Mouse (Mus musculus) CH12.LX (cell line): Measurements from ENCODE around the gene Retnlb. TPM values are rescaled to one million over a fixed set of nuclear protein-coding genes. Genes with fewer than 3 reads are reported as not detected.

Experiments
- DNase-seq: peaks from one replicate; pipeline ENCODE4 v3.0.0-alpha.2; 2013; ENCODE audit errors: extremely low read depth
- H3K27ac ChIP-seq: 2 replicates; pipeline ENCODE4 v1.5.1; 2012; ENCODE audit warnings: low read depth, mild to moderate bottlenecking, control low read depth, moderate library complexity; ENCODE audit not compliant: insufficient read depth
- H3K27me3 ChIP-seq: replicated peaks from 2 replicates; pipeline ENCODE3; 2012; ENCODE audit warnings: inconsistent platforms
- H3K36me3 ChIP-seq, 2 experiments: replicated peaks in 1 of 2; 2 replicates each; pipeline versions ENCODE3 to v1.6.1; 2012; ENCODE audit warnings: inconsistent platforms in 1 of 2, low read length in 1 of 2, mild to moderate bottlenecking in 1 of 2, mixed read lengths in 1 of 2, moderate library complexity in 1 of 2; ENCODE audit not compliant: control insufficient read depth in 1 of 2, insufficient read depth in 1 of 2
- H3K4me1 ChIP-seq, 2 experiments: 2 replicates each; pipeline ENCODE4 v1.6.1; 2012; ENCODE audit warnings: inconsistent platforms in 1 of 2, moderate library complexity in 1 of 2; ENCODE audit not compliant: insufficient read depth in 2 of 2, control insufficient read depth in 1 of 2
- H3K4me2 ChIP-seq: 2 replicates; pipeline ENCODE4 v1.6.1; 2012; ENCODE audit warnings: low read depth, mild to moderate bottlenecking, control low read depth; ENCODE audit not compliant: poor library complexity, insufficient read depth, severe bottlenecking
- H3K4me3 ChIP-seq, 3 experiments: fragments of 150-350 bp in 1 of 3; sonication (generic) in 1 of 3; replicated peaks in 1 of 3; 2 replicates each; pipeline versions ENCODE3 to v1.5.1; 2011 to 2012; ENCODE audit warnings: low read depth in 2 of 3, low read length in 2 of 3, mild to moderate bottlenecking in 2 of 3, moderate library complexity in 2 of 3, control low read depth in 1 of 3, improper control_type of control experiment in 1 of 3, inconsistent platforms in 1 of 3, mixed read lengths in 1 of 3; ENCODE audit not compliant: poor library complexity in 1 of 3
- H3K79me2 ChIP-seq: replicated peaks from 2 replicates; pipeline ENCODE4 v1.6.1; 2012; ENCODE audit warnings: mild to moderate bottlenecking, moderate library complexity; ENCODE audit not compliant: control insufficient read depth, poor library complexity, insufficient read depth, severe bottlenecking; ENCODE audit errors: extremely low read depth
- H3K9ac ChIP-seq: 2 replicates; pipeline ENCODE4 v1.6.1; 2012; ENCODE audit warnings: low read depth, mild to moderate bottlenecking, control low read depth, moderate library complexity; ENCODE audit not compliant: insufficient read depth
- H3K9me3 ChIP-seq: replicated peaks from 2 replicates; pipeline ENCODE3; 2012; ENCODE audit warnings: low read length, inconsistent platforms, mixed read lengths
- BHLHE40 ChIP-seq: IDR thresholded peaks from 2 replicates; pipeline ENCODE4 v1.6.1; 2011; ENCODE audit warnings: mild to moderate bottlenecking, low read depth, low read length, improper control_type of control experiment
- CHD1 ChIP-seq: IDR thresholded peaks from 2 replicates; pipeline ENCODE4 v1.6.1; 2012; ENCODE audit warnings: low read depth, low read length, improper control_type of control experiment, inconsistent platforms
- CHD2 ChIP-seq: IDR thresholded peaks from 2 replicates; pipeline ENCODE4 v1.6.1; 2011; ENCODE audit warnings: low read length, improper control_type of control experiment
- CTCF ChIP-seq, 2 experiments: IDR thresholded peaks in 1 of 2; conservative IDR thresholded peaks in 1 of 2; 2 replicates each; pipeline ENCODE4 v1.5.1; 2011 to 2012; ENCODE audit warnings: low read depth in 2 of 2, low read length in 2 of 2, improper control_type of control experiment in 1 of 2, inconsistent platforms in 1 of 2, mild to moderate bottlenecking in 1 of 2, moderate library complexity in 1 of 2
- E2F4 ChIP-seq: IDR thresholded peaks from 2 replicates; pipeline ENCODE4 v1.6.1; 2011; ENCODE audit warnings: low read depth, low read length, improper control_type of control experiment; ENCODE audit not compliant: insufficient replicate concordance
- ELF1 ChIP-seq: IDR thresholded peaks from 2 replicates; pipeline ENCODE4 v1.6.1; 2014; ENCODE audit warnings: low read depth, mild to moderate bottlenecking, inconsistent platforms, low read length, improper control_type of control experiment
- EP300 ChIP-seq: IDR thresholded peaks from 2 replicates; pipeline ENCODE4 v1.6.1; 2011; ENCODE audit warnings: low read length, improper control_type of control experiment
- ETS1 ChIP-seq: conservative IDR thresholded peaks from 2 replicates; pipeline ENCODE4 v1.6.1; 2012; ENCODE audit warnings: low read depth, mild to moderate bottlenecking, inconsistent platforms, low read length, improper control_type of control experiment, moderate library complexity
- GABPA ChIP-seq: IDR thresholded peaks from 2 replicates; pipeline ENCODE4 v1.6.1; 2012; ENCODE audit warnings: low read depth, low read length, improper control_type of control experiment, inconsistent platforms; ENCODE audit not compliant: insufficient replicate concordance
- HCFC1 ChIP-seq: IDR thresholded peaks from 2 replicates; pipeline ENCODE4 v1.6.1; 2012; ENCODE audit warnings: low read depth, mild to moderate bottlenecking, inconsistent platforms, low read length, improper control_type of control experiment
- IRF4 ChIP-seq: IDR thresholded peaks from 2 replicates; pipeline ENCODE4 v1.6.1; 2014; ENCODE audit warnings: low read depth, mild to moderate bottlenecking, inconsistent platforms, low read length, improper control_type of control experiment
- JUN ChIP-seq: IDR thresholded peaks from 2 replicates; pipeline ENCODE4 v1.6.1; 2011; ENCODE audit warnings: low read depth, mild to moderate bottlenecking, low read length, improper control_type of control experiment, moderate library complexity; ENCODE audit not compliant: insufficient read depth
- JUND ChIP-seq: conservative IDR thresholded peaks from 2 replicates; pipeline ENCODE4 v1.6.1; 2011; ENCODE audit warnings: low read depth, low read length, improper control_type of control experiment
- KAT2A ChIP-seq: IDR thresholded peaks from 2 replicates; pipeline ENCODE4 v1.6.1; 2012; ENCODE audit warnings: low read length, improper control_type of control experiment, inconsistent platforms; ENCODE audit not compliant: insufficient replicate concordance
- MAFK ChIP-seq: IDR thresholded peaks from 2 replicates; pipeline ENCODE4 v1.6.1; 2011; ENCODE audit warnings: low read length, improper control_type of control experiment; ENCODE audit not compliant: insufficient replicate concordance
- MAX ChIP-seq: IDR thresholded peaks from 2 replicates; pipeline ENCODE4 v1.6.1; 2011; ENCODE audit warnings: low read length, improper control_type of control experiment
- MAZ ChIP-seq: IDR thresholded peaks from 2 replicates; pipeline ENCODE4 v1.6.1; 2012; ENCODE audit warnings: low read depth, mild to moderate bottlenecking, inconsistent platforms, low read length, improper control_type of control experiment, moderate library complexity
- MEF2A ChIP-seq: IDR thresholded peaks from 2 replicates; pipeline ENCODE4 v1.6.1; 2014; ENCODE audit warnings: low read depth, mild to moderate bottlenecking, inconsistent platforms, low read length, improper control_type of control experiment, borderline replicate concordance
- MXI1 ChIP-seq: IDR thresholded peaks from 2 replicates; pipeline ENCODE4 v1.6.1; 2011; ENCODE audit warnings: mild to moderate bottlenecking, low read depth, low read length, improper control_type of control experiment
- MYC ChIP-seq: IDR thresholded peaks from 2 replicates; pipeline ENCODE4 v1.6.1; 2011; ENCODE audit warnings: low read depth, mild to moderate bottlenecking, improper control_type of control experiment, low read length
- NELFE ChIP-seq: IDR thresholded peaks from 2 replicates; pipeline ENCODE4 v1.6.1; 2011; ENCODE audit warnings: low read depth, low read length, improper control_type of control experiment
- NRF1 ChIP-seq: IDR thresholded peaks from 2 replicates; pipeline ENCODE4 v1.6.1; 2014; ENCODE audit warnings: low read depth, mild to moderate bottlenecking, inconsistent platforms, low read length, improper control_type of control experiment, moderate library complexity
- PAX5 ChIP-seq: IDR thresholded peaks from 2 replicates; pipeline ENCODE4 v1.6.1; 2012; ENCODE audit warnings: low read length, inconsistent platforms, mixed read lengths
- POLR2A ChIP-seq: IDR thresholded peaks from 2 replicates; pipeline ENCODE4 v1.6.1; 2011; ENCODE audit warnings: low read depth, mild to moderate bottlenecking, improper control_type of control experiment, low read length
- POLR2AphosphoS2 ChIP-seq: IDR thresholded peaks from 2 replicates; pipeline ENCODE4 v1.6.1; 2011; ENCODE audit warnings: low read depth, low read length, improper control_type of control experiment
- RAD21 ChIP-seq: IDR thresholded peaks from 2 replicates; pipeline ENCODE4 v1.6.1; 2011; ENCODE audit warnings: low read depth, mild to moderate bottlenecking, low read length, improper control_type of control experiment, moderate library complexity
- RCOR1 ChIP-seq: conservative IDR thresholded peaks from 2 replicates; pipeline ENCODE4 v1.6.1; 2012; ENCODE audit warnings: low read depth, mild to moderate bottlenecking, inconsistent platforms, low read length, improper control_type of control experiment
- SIN3A ChIP-seq: IDR thresholded peaks from 2 replicates; pipeline ENCODE4 v1.6.1; 2012; ENCODE audit warnings: low read length, improper control_type of control experiment, inconsistent platforms
- SMC3 ChIP-seq: IDR thresholded peaks from 2 replicates; pipeline ENCODE4 v1.6.1; 2011; ENCODE audit warnings: low read depth, low read length, improper control_type of control experiment
- TBP ChIP-seq: conservative IDR thresholded peaks from 2 replicates; pipeline ENCODE4 v1.6.1; 2011; ENCODE audit warnings: low read depth, low read length, improper control_type of control experiment
- TCF12 ChIP-seq: IDR thresholded peaks from 2 replicates; pipeline ENCODE4 v1.6.1; 2014; ENCODE audit warnings: low read depth, mild to moderate bottlenecking, inconsistent platforms, low read length, improper control_type of control experiment
- UBTF ChIP-seq: IDR thresholded peaks from 2 replicates; pipeline ENCODE4 v1.6.1; 2012; ENCODE audit warnings: low read depth, mild to moderate bottlenecking, inconsistent platforms, low read length, improper control_type of control experiment, moderate library complexity
- USF1 ChIP-seq: IDR thresholded peaks from 2 replicates; pipeline ENCODE4 v1.6.1; 2014; ENCODE audit warnings: low read depth, mild to moderate bottlenecking, inconsistent platforms, low read length, improper control_type of control experiment
- USF2 ChIP-seq: conservative IDR thresholded peaks from 2 replicates; pipeline ENCODE4 v1.6.1; 2011; ENCODE audit warnings: low read depth, low read length, improper control_type of control experiment
- ZC3H11A ChIP-seq: IDR thresholded peaks from 2 replicates; pipeline ENCODE4 v1.6.1; 2012; ENCODE audit warnings: low read depth, mild to moderate bottlenecking, inconsistent platforms, low read length, improper control_type of control experiment
- ZKSCAN1 ChIP-seq: IDR thresholded peaks from 2 replicates; pipeline ENCODE4 v1.6.1; 2012; ENCODE audit warnings: low read depth, inconsistent platforms, low read length, improper control_type of control experiment, borderline replicate concordance
- ZMIZ1 ChIP-seq: IDR thresholded peaks from 2 replicates; pipeline ENCODE4 v1.6.1; 2012; ENCODE audit warnings: low read depth, mild to moderate bottlenecking, inconsistent platforms, low read length, improper control_type of control experiment
- ZNF384 ChIP-seq: IDR thresholded peaks from 2 replicates; pipeline ENCODE4 v1.6.1; 2012; ENCODE audit warnings: low read depth, low read length, improper control_type of control experiment, inconsistent platforms
- dilution Hi-C: fragments of 300-500 bp; cut with MboI; formaldehyde crosslinking; loops from 2 replicates; pipeline ENCODE4 v1.14.3; 2020; ENCODE audit warnings: low sequenced_read_pairs; ENCODE audit not compliant: extremely low pct_unique_long_range_greater_than_20kb, extremely low pct_ligation_motif_present
- in situ Hi-C: fragments of 300-500 bp; cut with MboI; formaldehyde crosslinking; loops from 3 replicates; pipeline ENCODE4 v1.14.3; 2019; ENCODE audit warnings: low sequenced_read_pairs, low pct_ligation_motif_present, low pct_unique_long_range_greater_than_20kb, mixed read lengths
- polyA plus RNA-seq: library from polyadenylated mRNA; unstranded; fragments of >175 nt; gene quantifications from 2 replicates; pipeline ENCODE4 v1.2.1, GENCODE M21; 2012; ENCODE audit warnings: low read depth; ENCODE audit not compliant: insufficient read length
- total RNA-seq, 2 experiments: library from RNA; depleted of rRNA; stranded (reverse); fragments of 300-350 nt in 1 of 2; fragments of >200 nt in 1 of 2; gene quantifications; 2 replicates each; pipeline ENCODE4 v1.2.3; 2012 to 2014

The Retnlb gene
- total and polyA plus RNA-seq, 3 experiments, result not detected

DNA sequence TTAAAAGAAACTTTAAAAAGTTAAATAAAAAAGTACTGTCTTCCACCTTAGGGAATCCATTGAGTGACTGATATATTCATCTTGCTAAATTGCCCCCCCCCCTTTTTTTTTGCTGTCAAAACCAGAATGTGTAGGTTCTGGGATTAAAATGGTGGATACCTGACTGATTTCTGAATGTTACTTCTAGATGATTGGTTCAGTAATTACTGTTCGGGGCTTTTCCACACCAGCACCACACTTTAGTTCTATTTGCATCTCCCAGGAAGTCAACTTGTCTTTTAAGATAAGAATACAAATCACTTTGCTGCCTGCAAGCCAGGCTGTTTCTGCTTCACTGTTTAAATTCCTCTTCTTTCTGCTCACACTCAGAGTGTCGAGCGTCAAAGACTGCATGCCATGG, 18.4 kb upstream of the Retnlb start:
- peak overlapping the region; percentile 22; the same call in 1 of the 2 replicates for H3K4me2 ChIP-seq
- H3K9me3 ChIP-seq, result peaks cover 27% of the 10 kb centered on the region
- TF ChIP-seq E2F4, result no peak
- TF ChIP-seq POLR2AphosphoS2, result no peak
- no peak for TF ChIP-seq MXI1
- no peak for TF ChIP-seq SMC3
- TF ChIP-seq CHD2, result no peak
- TF ChIP-seq POLR2A, result no peak
- TF ChIP-seq IRF4, result peak; percentile 94
- TF ChIP-seq ETS1, result peak; percentile 53; the same call in 1 of the 2 replicates
- TF ChIP-seq NELFE, result no peak
- TF ChIP-seq JUN, result peak; percentile 45; the same call in 1 of the 2 replicates
- no peak; the same call in 1 of the 2 replicates for TF ChIP-seq BHLHE40
- no peak for TF ChIP-seq ZC3H11A
- no peak for TF ChIP-seq CHD1
- TF ChIP-seq MAZ, result 0 out of 2 replicates have a peak, but pooled peaks have one; percentile 57
- no peak for TF ChIP-seq USF1
- peak; percentile 52; the same call in 1 of the 2 replicates for TF ChIP-seq RCOR1
- TF ChIP-seq RAD21, result no peak
- no peak for TF ChIP-seq USF2
- no peak for TF ChIP-seq ZMIZ1
- TF ChIP-seq HCFC1, result no peak
- TF ChIP-seq ZKSCAN1, result no peak
- TF ChIP-seq MAFK, result peak; percentile 9; the same call in 1 of the 2 replicates
- TF ChIP-seq SIN3A, result no peak
- TF ChIP-seq MAX, result no peak
- no peak; the same call in 1 of the 2 replicates for TF ChIP-seq JUND
- TF ChIP-seq UBTF, result no peak
- no peak for TF ChIP-seq CTCF (conservative IDR thresholded peaks at IDR 0.05 in 1 of 2, IDR thresholded peaks at IDR 0.05 in 1 of 2; ENCODE audit: low read depth in 2 of 2, low read length in 2 of 2)
- TF ChIP-seq NRF1, result no peak
- no peak for TF ChIP-seq GABPA
- 0 out of 2 replicates have a peak, but pooled peaks have one; percentile 13 for TF ChIP-seq TCF12
- TF ChIP-seq EP300, result peak; percentile 80
- no peak for TF ChIP-seq PAX5
- no peak for TF ChIP-seq KAT2A
- no peak for TF ChIP-seq MYC
- peak; percentile 77; the same call in 1 of the 2 replicates for TF ChIP-seq MEF2A
- TF ChIP-seq ZNF384, result peak; percentile 26; the same call in 1 of the 2 replicates
- TF ChIP-seq ELF1, result peak; percentile 37
- no peak for TF ChIP-seq TBP
- H3K79me2 ChIP-seq, result no peaks in the 10 kb centered on the region
- no peak overlapping the region for H3K4me3 ChIP-seq
- DNase-seq, result peak; percentile 35
- in situ Hi-C loops (no loop called here), dilution Hi-C loops (no loop called here)
- H3K9ac ChIP-seq, result no peak overlapping the region
- no peak overlapping the region; the same call in 1 of the 2 replicates for H3K27ac ChIP-seq
- no peaks in the 10 kb centered on the region for H3K27me3 ChIP-seq
- no peaks in the 10 kb centered on the region for H3K36me3 ChIP-seq
- peaks cover 12 to 15% of the 10 kb centered on the region in 2 experiments; a peak in 3 of 4 replicates for H3K4me1 ChIP-seq
